Mouse (Mus musculus) brain, embryonic 14.5 days (tissue): ENCODE measurements around the gene Emilin1.
A peak's percentile ranks its signal among the peaks of the same experiment; 100 is the strongest.

Experiments
- CTCF ChIP-seq: fragments of 200-500 bp; IDR thresholded peaks from 2 replicates; pipeline ENCODE4 v1.5.1; 2012; ENCODE audit warnings: inconsistent platforms, mild to moderate bottlenecking, moderate library complexity, borderline replicate concordance; ENCODE audit not compliant: insufficient read depth, insufficient read length; ENCODE audit errors: extremely low read depth
- POLR2A ChIP-seq: fragments of 200-500 bp; IDR thresholded peaks from 2 replicates; pipeline ENCODE4 v1.6.1; 2012; ENCODE audit warnings: mild to moderate bottlenecking, inconsistent platforms, borderline replicate concordance; ENCODE audit not compliant: poor library complexity, insufficient read depth, insufficient read length, severe bottlenecking; ENCODE audit errors: extremely low read depth

DNA sequence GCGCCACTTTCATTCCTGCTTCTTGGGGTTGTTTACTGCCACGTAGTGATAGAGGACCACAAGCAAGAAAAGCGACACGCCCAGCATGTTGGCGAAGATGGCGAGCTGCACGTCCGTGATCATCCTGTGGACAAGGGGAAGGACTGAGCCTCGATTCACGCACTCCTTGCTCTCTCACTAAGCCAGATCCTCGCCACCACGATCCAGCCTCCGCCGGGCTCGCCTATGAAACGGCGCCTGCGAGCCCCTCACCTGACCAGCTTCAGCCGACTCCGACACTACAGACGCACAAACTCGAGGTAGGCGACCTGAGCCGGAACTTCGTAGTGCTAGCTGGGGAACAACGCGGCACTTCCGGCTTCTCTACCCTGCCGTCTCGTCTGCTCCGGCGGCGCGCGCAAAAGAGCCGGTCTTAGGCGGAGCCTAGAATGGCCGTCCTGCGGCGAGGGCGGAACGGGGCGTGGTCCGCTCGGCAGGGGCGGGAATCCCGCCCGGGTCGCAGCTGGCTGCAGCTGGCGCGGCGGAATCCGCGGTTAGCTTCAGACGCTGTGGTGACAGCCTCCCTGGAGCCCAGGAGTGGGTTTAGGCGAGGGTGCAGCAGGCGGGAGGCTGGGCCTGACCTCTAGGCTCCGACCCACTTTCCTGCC, 5.7 kb upstream of the Emilin1 start, which contains the start of gene Ost4:
- peak; percentile 77 for TF ChIP-seq POLR2A
- no peak for TF ChIP-seq CTCF
